Mouse (Mus musculus) right cerebral cortex, postnatal 10 days (tissue): ENCODE results near the gene C2cd2.

Experiments used
- DNase-seq, 2 experiments: peaks; one replicate each; pipeline ENCODE4 v3.0.0; 2021; ENCODE audit warnings: low spot score in 2 of 2

The C2cd2 gene

GRCm38 (mm10) chr16:97882891-97883290 lies 79.5 kb downstream of the C2cd2 start:
- no peak for DNase-seq

DNA sequence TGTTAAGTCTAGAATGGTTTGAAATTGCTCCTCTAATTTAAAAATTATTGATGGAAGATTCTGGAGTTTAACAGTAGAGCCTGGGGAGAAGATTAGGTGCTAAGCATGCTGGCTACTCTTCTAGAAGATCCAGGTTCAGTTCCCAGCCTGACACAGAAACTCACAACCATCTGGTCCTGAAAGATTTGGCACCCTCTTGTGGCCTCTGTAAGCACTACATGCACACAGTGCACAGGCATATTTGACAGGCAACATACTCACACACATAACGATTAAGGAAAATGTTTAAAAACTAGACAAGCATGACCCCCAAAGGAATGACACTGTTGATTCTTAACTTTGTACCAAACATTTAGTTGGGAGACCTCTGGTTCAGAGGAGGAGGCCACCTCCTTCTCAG lies 83.3 kb downstream of the C2cd2 start:
- DNase-seq = peak in 1 of 2 experiments; percentile 61

DNA sequence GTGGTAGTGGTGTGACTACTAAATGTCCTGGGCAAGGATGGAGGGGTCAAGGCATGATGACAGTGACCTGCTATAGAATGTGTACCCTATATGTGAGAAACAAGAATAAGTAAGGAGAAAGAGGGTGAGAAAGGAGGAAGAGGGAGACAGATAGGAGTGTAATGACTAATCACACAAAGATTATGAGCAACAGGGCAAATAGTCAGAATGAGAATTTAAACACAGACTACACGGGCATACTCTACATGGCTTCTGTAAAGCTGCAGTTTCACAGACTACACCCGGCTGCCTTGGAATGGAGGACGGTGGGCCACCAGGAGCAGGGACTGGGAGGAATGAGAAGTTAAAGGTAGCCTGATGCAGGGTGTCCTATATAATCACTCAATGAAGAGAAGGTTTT lies 84.9 kb downstream of the C2cd2 start:
- DNase-seq = no peak

DNA sequence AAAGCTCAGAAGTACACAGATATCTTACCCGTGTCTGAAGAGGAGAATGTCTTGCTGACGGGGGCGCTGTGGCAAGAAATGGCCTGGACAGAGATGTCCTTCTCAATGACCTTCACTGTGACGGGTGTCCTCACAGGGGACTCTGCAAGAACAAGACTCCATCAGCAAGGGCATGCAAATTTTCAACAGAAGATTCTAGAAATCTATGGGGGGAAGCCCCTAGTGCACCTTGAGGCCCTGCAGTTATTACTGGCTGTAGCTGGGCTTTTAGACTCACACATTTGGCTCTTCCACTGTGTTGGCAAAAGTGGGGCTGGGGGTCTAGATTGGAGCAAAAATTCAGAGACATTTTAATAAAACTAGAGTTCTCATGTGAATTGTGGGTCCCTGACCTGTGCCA lies 87.3 kb downstream of the C2cd2 start:
- no peak for DNase-seq

GRCm38 (mm10) chr16:97874376-97874775 lies 88.0 kb downstream of the C2cd2 start:
- DNase-seq = no peak

GRCm38 (mm10) chr16:97872657-97873056 lies 89.7 kb downstream of the C2cd2 start:
- DNase-seq = no peak

DNA sequence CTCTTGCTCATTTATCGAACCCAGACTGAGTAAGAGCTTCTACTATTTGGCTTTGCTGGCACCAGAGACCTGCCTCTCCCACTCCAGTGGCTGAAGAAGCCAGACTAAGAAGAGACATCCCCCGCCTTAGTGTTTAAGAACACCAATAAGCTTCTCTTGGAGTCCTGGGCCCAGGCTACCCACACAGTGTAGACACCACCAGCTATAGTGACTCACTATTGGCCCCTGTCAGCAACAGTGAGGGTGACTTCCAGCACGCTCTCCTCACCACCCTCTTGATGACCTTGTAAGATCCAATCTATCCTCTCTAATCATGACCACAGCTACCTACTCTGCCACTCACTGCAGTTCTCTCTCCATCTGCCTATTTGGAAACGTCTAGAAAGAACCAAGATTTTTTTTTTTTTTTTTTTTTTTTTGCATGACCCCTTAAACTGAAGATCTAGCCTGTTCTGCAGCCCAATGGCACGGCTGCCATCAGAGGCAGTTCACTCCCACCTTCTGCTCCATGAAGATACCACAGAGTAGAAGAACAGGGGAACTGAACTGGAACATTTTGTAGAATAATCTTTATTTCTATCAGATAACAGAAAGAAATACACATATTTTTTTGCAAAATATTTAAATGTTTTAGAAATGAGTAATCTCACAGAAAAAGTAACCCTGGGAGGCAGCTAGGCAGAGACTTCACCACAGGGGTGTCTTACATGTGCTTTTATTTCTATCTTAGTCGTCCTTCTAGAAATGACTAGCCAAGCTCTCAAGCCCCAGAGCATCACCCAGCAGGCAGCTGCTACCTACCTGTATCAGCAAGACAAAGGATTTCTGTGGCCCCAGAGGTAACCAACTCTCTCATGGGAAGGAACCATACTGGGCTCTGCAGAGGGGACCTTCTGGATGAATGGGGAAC lies 93.0 kb downstream of the C2cd2 start:
- no peak for DNase-seq

DNA sequence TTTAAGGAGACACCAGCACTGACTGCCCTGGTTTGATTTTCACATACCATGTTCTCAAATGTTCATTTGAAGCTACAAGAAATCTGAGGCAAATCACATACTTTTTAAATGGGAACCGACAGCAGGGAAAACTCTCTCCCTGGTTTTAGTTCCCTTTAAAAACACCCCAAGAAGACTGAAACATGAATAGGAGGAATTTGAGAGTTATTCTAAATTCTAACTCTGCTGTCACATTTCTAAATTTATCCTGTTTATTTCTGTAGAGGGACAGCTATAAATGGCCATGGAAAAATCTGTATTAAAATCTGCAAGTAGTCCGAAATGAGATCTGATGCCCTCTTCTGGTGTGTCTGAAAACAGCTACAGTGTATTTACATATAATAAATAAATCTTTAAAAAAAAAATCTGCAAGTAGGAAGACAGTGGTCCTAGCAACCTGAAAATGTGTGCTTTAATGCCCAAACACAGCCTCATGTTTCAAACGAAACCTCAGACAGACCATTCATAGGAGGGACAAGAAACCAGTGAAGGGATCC lies 98.4 kb downstream of the C2cd2 start:
- DNase-seq = no peak

- DNase-seq = no peak
Observed at GRCm38 (mm10) chr16:97856050-97856449, 106.3 kb downstream of the C2cd2 start.

DNA sequence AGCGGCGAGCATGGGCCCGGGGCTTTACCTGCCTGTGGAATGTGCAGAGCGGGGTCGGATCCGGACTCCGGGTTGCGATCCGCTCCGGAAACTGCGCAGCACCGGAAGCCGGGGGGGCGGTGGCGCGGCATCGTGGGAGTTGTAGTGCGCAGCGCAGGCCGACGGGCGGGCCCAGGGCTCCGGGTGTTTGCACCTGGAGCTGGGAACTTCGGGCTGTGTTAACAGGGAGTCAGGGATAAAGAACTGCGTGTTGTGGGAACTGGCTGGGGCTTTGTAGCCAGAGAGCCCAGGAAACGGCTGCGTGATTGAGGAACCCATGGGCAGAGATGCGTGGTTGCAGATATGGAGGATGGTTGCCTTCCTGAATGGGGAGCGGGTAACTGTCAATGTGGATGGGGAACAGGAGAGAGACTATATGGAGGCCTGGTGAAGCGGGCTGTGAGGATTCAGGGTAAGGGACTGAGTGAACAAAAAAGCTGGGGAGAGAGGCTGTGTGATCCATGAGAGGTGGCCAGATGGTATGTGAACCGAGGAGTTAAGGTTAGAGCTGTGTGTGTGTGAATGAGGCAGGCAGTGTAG lies 110.6 kb downstream of the C2cd2 start, which contains the start of gene Prdm15:
Gene Prdm15, minus strand, starts transcription at position 110 of the 579 bp plus-strand sequence.
- peak; percentile 93 to 94 for DNase-seq

DNA sequence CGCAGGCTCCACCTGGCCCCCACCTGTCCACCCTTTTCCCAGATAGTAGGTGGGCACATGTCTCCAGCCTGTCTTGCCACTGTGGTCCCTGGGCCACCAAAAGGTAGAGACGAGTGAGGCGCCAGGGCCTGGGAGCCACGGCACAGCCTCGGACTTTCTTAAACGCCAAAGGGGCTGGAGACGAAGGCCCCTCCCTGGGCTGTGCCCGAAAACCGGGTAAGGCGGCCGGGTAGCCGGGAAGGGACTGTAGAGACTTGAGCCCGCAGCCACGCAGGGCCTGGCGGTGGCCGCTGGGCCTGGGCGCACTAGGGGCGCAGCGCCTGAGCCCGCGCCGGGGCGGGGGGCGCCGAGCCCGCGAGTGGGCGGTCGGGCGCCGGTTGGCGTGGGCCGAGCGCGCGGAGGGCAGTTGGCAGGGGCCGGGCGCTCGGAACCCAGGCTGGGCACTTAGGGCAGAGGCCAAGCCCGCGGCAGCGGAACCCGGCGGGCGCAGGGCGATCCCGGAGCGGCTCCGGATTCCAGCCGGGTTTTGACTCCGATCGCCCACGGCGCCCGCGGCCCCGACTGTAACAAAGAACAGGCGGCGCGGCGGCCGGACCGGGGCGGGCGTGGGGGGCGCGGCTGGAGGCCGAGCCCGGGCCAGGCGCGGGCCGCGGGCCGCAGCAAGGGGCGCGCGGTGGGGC lies 111.2 kb downstream of the C2cd2 start:
- peak; percentile 90 to 91 for DNase-seq

GRCm38 (mm10) chr16:97850667-97851060 lies 111.7 kb downstream of the C2cd2 start:
- peak; percentile 79 to 87 for DNase-seq

DNA sequence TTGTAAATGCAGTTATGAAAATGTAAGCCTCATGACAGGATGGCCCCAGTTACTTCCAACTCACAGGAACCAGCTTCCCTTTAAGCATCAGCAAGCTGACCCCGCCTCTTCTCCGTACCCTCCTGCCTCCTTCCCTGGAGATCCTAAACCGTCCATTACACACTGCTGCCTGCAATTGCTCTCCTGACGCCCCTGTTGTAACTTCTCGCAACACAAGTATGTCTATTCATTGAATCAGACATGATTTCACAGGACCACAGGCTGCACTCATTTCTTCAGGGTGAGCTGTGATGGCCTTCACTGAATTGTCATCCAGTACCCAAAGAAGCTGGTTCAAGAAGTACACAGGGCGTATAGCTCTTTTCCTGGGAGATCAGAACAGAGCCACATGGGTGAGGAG lies 113.6 kb downstream of the C2cd2 start:
- no peak for DNase-seq

- no peak for DNase-seq
Observed at GRCm38 (mm10) chr16:97844967-97845937, 117.1 kb downstream of the C2cd2 start.

GRCm38 (mm10) chr16:97832154-97832553 lies 130.2 kb downstream of the C2cd2 start:
- DNase-seq = no peak

DNA sequence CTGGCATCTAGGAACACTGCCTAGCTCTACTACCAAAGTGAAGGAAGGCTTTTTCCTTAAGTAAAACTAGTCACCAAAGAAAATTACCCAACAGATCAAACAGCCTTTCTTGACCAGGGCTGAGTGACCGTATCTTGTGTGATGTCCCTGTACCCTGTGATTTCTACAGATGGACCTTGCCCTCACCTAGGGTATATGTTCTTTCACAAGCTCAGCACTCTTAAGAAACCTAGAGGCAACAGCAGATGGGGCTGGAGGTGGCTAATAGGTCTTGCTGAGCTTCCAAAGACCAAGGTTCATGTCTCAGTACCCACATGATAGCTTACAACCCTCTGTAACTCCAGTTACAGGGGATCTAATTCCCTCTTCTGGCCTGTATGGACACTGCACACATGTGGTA lies 134.2 kb downstream of the C2cd2 start:
- DNase-seq = no peak

DNA sequence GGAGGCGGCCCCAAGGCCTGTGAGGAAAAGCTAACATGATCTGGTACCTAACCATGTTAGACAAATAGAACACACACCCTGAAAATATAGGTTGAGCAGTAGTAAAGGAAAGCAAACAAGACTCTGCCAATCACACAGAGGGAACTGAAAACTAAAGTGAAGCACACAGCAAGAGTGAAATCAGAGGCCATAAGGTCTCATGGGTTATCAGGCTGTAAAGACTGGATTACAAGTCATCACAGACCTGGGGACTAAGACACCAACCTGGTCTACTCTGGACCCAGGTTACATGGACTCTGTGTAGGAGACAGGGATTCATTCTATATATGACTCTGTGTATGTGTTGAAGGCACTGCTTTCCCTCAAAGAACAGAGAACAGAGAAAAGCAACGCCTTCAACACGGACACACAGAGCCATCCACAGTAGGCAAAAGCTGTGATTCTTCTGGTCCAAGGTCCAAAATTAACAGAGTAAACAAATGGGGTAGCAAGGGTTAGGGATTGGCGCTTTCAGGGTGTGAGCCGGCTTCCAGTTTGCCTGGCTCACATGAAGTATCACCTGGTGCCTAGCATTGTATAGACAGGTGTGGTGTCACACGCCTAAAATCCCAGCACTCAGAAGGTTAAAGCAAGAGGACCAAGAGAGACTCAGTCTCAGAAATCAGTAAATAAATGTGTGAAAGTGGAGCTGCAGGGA lies 138.9 kb downstream of the C2cd2 start:
- no peak for DNase-seq

DNA sequence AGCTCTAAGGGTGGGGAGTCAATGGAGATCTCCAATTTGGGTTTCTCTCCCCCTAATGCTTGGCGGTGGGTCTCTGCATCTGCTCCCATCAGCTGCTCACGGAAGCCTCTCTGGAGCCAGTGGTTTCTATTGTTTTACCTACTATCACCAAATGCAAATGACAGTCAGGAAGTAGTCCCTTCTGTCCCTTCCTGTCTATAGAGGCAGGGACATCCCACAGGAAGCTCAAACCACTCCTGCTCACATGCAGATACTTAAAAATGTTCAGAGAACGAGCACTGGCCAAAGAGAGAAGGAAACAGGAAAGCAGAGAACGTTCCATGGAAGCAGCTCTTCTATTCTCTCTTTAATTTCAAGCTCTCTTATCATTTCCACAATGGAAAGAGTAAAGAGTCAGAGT lies 142.9 kb downstream of the C2cd2 start:
- DNase-seq = no peak

DNA sequence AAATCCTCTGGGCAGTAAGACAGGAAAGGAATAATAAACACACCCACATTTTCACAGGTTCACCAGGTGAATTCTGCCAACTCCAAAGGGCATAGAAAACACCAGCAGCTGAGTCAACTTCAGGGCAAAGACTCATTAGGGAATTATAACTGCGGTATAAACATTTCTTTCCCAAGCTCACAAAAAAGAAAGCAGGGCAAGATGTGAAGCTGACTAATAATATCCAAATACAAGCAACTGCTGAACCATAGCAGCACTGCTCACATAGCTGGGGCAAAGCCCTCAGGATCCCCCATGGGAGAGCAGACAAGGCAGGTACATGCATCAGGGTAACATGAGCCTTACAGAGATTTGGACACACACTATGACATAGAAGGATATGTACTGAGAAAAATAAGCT lies 145.0 kb downstream of the C2cd2 start:
- DNase-seq = no peak

- no peak for DNase-seq
Observed at GRCm38 (mm10) chr16:97815269-97815668, 147.1 kb downstream of the C2cd2 start.

DNA sequence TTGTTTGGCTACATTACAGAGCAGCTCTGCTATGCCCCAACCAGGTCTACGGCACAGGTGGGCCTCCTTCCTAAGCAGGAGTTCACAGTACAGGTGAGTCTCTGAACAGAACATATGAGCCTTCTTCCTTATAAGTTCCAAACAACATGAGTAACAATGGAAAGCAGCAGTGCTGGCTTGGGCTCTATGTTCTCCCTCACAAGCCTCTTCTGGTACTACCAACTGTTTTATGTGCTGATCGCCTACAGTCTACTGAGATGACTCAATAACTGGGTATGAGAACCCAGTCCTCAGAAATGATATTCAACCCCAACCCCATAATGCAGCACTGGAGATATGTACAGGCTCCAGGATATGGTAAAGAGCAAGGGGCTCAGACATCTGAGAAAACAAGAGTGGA lies 148.3 kb downstream of the C2cd2 start:
- DNase-seq = no peak
